Mouse (Mus musculus): ENCODE results near the gene E130114P18Rik. TPM values are rescaled to one million over a fixed set of nuclear protein-coding genes. Genes with fewer than 3 reads are reported as not detected.

Gene E130114P18Rik
- polyA plus RNA-seq, 1 experiment from 2014 or later, result 6.3 TPM

GRCm38 (mm10) chr4:97528517-97528916, 249.4 kb downstream of the E130114P18Rik start:
- no peak for ATAC-seq (ENCODE audit: insufficient number of reproducible peaks, insufficient read depth, low FRiP score, low read depth)
- Histone ChIP-seq H3K9me3 (ENCODE audit: control insufficient read depth, low read depth, low read length) (no peaks in the 10 kb centered on the region), H3K36me3 (ENCODE audit: control insufficient read depth, insufficient read depth, low read length) (no peaks in the 10 kb centered on the region), H3K27ac (ENCODE audit: low read length) (no peak overlapping the region), H3K4me1 (ENCODE audit: control insufficient read depth, insufficient read depth, low read length) (no peaks in the 10 kb centered on the region), H3K9ac (replicated peaks; ENCODE audit: low read depth, low read length) (no peak overlapping the region), H3K4me2 (replicated peaks; ENCODE audit: low read depth, low read length) (no peak overlapping the region), H3K4me3 (ENCODE audit: low read depth, low read length) (no peak overlapping the region), H3K27me3 (ENCODE audit: control insufficient read depth, insufficient read depth, low read length) (no peaks in the 10 kb centered on the region)
- 73% methylated on average over 2 of the region's 2 CpGs for WGBS

Other genes starting within 250 kb of the E130114P18Rik start
- gene Nfia, start 5.3 kb downstream of the E130114P18Rik start, polyA plus RNA-seq (2014; fragmentation: Nextera tagmentation; extraction: Ambion mirVana), result 73.9 and 78.4 TPM in 2 replicates